ENCODE assay signal across 8 mouse cellular contexts in genomic region chr15:41155169-41155638, GRCm38 (mm10).
DNase-seq lines count a peak whose midpoint lies in the region; ATAC-seq and TF ChIP-seq lines count a peak whose summit lies in the region.

No protein-coding gene starts in this region.

- H3K27me3 ChIP-seq in forebrain, embryonic 14.5 days (replicated peaks; ENCODE audit: control insufficient read depth, insufficient read depth, low read length) = no peaks in the 10 kb centered on the region
- no peaks in the 10 kb centered on the region for H3K27me3 ChIP-seq in intestine, embryonic 16.5 days (replicated peaks; ENCODE audit: control insufficient read depth, insufficient read depth, low read length)
- H3K27me3 ChIP-seq in liver, postnatal 0 days (ENCODE audit: insufficient read depth, low read length) = no peaks in the 10 kb centered on the region
- H3K27me3 ChIP-seq in stomach, postnatal 0 days (ENCODE audit: control insufficient read depth, insufficient read depth, low read length) = no peaks in the 10 kb centered on the region

- peak; percentile 32 for DNase-seq in adrenal gland, postnatal 14 days
- DNase-seq in adrenal gland, postnatal 36 days = no peak
- DNase-seq in forebrain, embryonic 14.5 days (ENCODE audit: low spot score) = peak; percentile 51
- DNase-seq in liver, postnatal 0 days = no peak
- DNase-seq in stomach, postnatal 0 days (ENCODE audit: low spot score) = peak; percentile 38
- DNase-seq in c-Kit-positive CD71-positive TER-119-positive erythroid progenitor cells, embryonic 14.5 days (ENCODE audit: low spot score) = no peak

- ATAC-seq in forebrain, embryonic 14.5 days = peak; percentile 76
- ATAC-seq in intestine, embryonic 16.5 days = peak; percentile 98
- ATAC-seq in liver, postnatal 0 days = no peak
- peak; percentile 26; the same call in 1 of the 2 replicates for ATAC-seq in stomach, postnatal 0 days (ENCODE audit: low FRiP score, low TSS enrichment)

- H3K4me3 ChIP-seq in bone marrow macrophage, adult 2 months (ENCODE audit: insufficient read depth, low read length) = peak overlapping the region; percentile 18
- H3K4me3 ChIP-seq in forebrain, embryonic 14.5 days (ENCODE audit: low read depth, low read length) = peak overlapping the region; percentile 21
- peak overlapping the region; percentile 3 for H3K4me3 ChIP-seq in intestine, embryonic 16.5 days (ENCODE audit: low read length)
- H3K4me3 ChIP-seq in liver, postnatal 0 days (ENCODE audit: low read depth, low read length) = no peak overlapping the region
- peak overlapping the region; percentile 14 for H3K4me3 ChIP-seq in stomach, postnatal 0 days (ENCODE audit: low read depth, low read length)

- peaks cover 9% of the 10 kb centered on the region for H3K4me1 ChIP-seq in bone marrow macrophage, adult 2 months (ENCODE audit: control insufficient read depth, insufficient read depth, low read length)
- H3K4me1 ChIP-seq in forebrain, embryonic 14.5 days (ENCODE audit: control insufficient read depth, insufficient read depth, low read length) = peaks cover 2% of the 10 kb centered on the region; the same call in 1 of the 2 replicates
- peaks cover 10% of the 10 kb centered on the region; the same call in 1 of the 2 replicates for H3K4me1 ChIP-seq in intestine, embryonic 16.5 days (ENCODE audit: control insufficient read depth, insufficient read depth, low read length)
- H3K4me1 ChIP-seq in liver, postnatal 0 days (ENCODE audit: insufficient read depth) = 0 out of 2 replicates have a peak, but pooled peaks cover 3% of the 10 kb centered on the region
- H3K4me1 ChIP-seq in stomach, postnatal 0 days (replicated peaks; ENCODE audit: control insufficient read depth, insufficient read depth) = no peaks in the 10 kb centered on the region

- no peaks in the 10 kb centered on the region for H3K9me3 ChIP-seq in forebrain, embryonic 14.5 days (replicated peaks; ENCODE audit: control insufficient read depth, low read length)
- H3K9me3 ChIP-seq in intestine, embryonic 16.5 days (ENCODE audit: control insufficient read depth, low read length) = no peaks in the 10 kb centered on the region
- H3K9me3 ChIP-seq in liver, postnatal 0 days (ENCODE audit: low read length) = no peaks in the 10 kb centered on the region
- H3K9me3 ChIP-seq in stomach, postnatal 0 days (ENCODE audit: control insufficient read depth, low read length) = no peaks in the 10 kb centered on the region

- H3K9ac ChIP-seq in forebrain, embryonic 14.5 days (ENCODE audit: low read length) = peak overlapping the region; percentile 52
- no peak overlapping the region for H3K9ac ChIP-seq in intestine, embryonic 16.5 days (ENCODE audit: low read depth, low read length)
- H3K9ac ChIP-seq in liver, postnatal 0 days (replicated peaks) = no peak overlapping the region
- peak overlapping the region; percentile 8; the same call in 1 of the 2 replicates for H3K9ac ChIP-seq in stomach, postnatal 0 days (ENCODE audit: low read length)

- H3K27ac ChIP-seq in bone marrow macrophage, adult 2 months (ENCODE audit: insufficient read depth, low read depth, low read length) = no peak overlapping the region
- H3K27ac ChIP-seq in forebrain, embryonic 14.5 days (ENCODE audit: low read depth, low read length) = no peak overlapping the region
- peak overlapping the region; percentile 58 for H3K27ac ChIP-seq in intestine, embryonic 16.5 days (ENCODE audit: low read length)
- no peak overlapping the region for H3K27ac ChIP-seq in liver, postnatal 0 days (ENCODE audit: low read depth)
- H3K27ac ChIP-seq in stomach, postnatal 0 days (replicated peaks) = no peak overlapping the region

- no peak for TF ChIP-seq CTCF in bone marrow macrophage, adult 2 months (IDR thresholded peaks at IDR 0.05; ENCODE audit: low read depth, low read length)
- TF ChIP-seq CTCF in liver, postnatal 0 days (IDR thresholded peaks at IDR 0.05; ENCODE audit: low read depth) = no peak
- no peak for TF ChIP-seq CTCF in stomach, postnatal 0 days (IDR thresholded peaks at IDR 0.05; ENCODE audit: low read depth)

- TF ChIP-seq POLR2A in bone marrow macrophage, adult 2 months (IDR thresholded peaks at IDR 0.05; ENCODE audit: borderline replicate concordance, low read depth, low read length) = no peak

- H3K4me2 ChIP-seq in forebrain, embryonic 14.5 days (ENCODE audit: low read length) = peak overlapping the region; percentile 62
- peak overlapping the region; percentile 9 for H3K4me2 ChIP-seq in intestine, embryonic 16.5 days (ENCODE audit: low read depth, low read length)
- peak overlapping the region; percentile 44 for H3K4me2 ChIP-seq in liver, postnatal 0 days (ENCODE audit: low read depth, low read length)
- H3K4me2 ChIP-seq in stomach, postnatal 0 days (replicated peaks; ENCODE audit: low read depth) = peak overlapping the region; percentile 45

- H3K36me3 ChIP-seq in forebrain, embryonic 14.5 days (ENCODE audit: control insufficient read depth, insufficient read depth, low read length) = no peaks in the 10 kb centered on the region
- no peaks in the 10 kb centered on the region for H3K36me3 ChIP-seq in intestine, embryonic 16.5 days (ENCODE audit: control insufficient read depth, insufficient read depth, low read length)
- no peaks in the 10 kb centered on the region for H3K36me3 ChIP-seq in liver, postnatal 0 days (replicated peaks; ENCODE audit: insufficient read depth, low read length)
- H3K36me3 ChIP-seq in stomach, postnatal 0 days (ENCODE audit: control insufficient read depth, insufficient read depth, low read length) = no peaks in the 10 kb centered on the region

- WGBS in forebrain, embryonic 14.5 days = 2% methylated on average over 16 of the region's 16 CpGs
- WGBS in intestine, embryonic 16.5 days = 8% methylated on average over 16 of the region's 16 CpGs
- WGBS in liver, postnatal 0 days (ENCODE audit: insufficient replicate concordance) = 9% methylated on average over 16 of the region's 16 CpGs
- WGBS in stomach, postnatal 0 days = 10% methylated on average over 16 of the region's 16 CpGs

- TF ChIP-seq EP300 in liver, postnatal 0 days (IDR thresholded peaks at IDR 0.05; ENCODE audit: low read depth) = no peak
- TF ChIP-seq EP300 in stomach, postnatal 0 days (optimal IDR thresholded peaks at IDR 0.05) = no peak

Comparison
In these comparisons a context has a peak if more than half of its experiments do, and no peak if none do; other contexts are left out.
1. DNase-seq: peak in adrenal gland, postnatal 14 days (single experiment), forebrain, embryonic 14.5 days (single experiment) and stomach, postnatal 0 days (single experiment); none in adrenal gland, postnatal 36 days (0 of 2), liver, postnatal 0 days (single experiment) and c-Kit-positive CD71-positive TER-119-positive erythroid progenitor cells, embryonic 14.5 days (single experiment).
2. H3K4me2 ChIP-seq: peak in every context shown above with its lines; median percentile 62 in forebrain, embryonic 14.5 days; 45 in stomach, postnatal 0 days; 44 in liver, postnatal 0 days; 9 in intestine, embryonic 16.5 days.
3. H3K9ac ChIP-seq: peak in forebrain, embryonic 14.5 days (single experiment) and stomach, postnatal 0 days (single experiment); none in intestine, embryonic 16.5 days (single experiment) and liver, postnatal 0 days (single experiment).